Mouse (Mus musculus): Measurements from ENCODE around the gene Psmc6. TPM values are rescaled to one million over a fixed set of nuclear protein-coding genes. Genes with fewer than 3 reads are reported as not detected.
A peak's percentile ranks its signal among the peaks of the same experiment; 100 is the strongest.

Gene Psmc6
- total and polyA plus RNA-seq, 3 experiments, result 125 to 270 (median 208) TPM

DNA sequence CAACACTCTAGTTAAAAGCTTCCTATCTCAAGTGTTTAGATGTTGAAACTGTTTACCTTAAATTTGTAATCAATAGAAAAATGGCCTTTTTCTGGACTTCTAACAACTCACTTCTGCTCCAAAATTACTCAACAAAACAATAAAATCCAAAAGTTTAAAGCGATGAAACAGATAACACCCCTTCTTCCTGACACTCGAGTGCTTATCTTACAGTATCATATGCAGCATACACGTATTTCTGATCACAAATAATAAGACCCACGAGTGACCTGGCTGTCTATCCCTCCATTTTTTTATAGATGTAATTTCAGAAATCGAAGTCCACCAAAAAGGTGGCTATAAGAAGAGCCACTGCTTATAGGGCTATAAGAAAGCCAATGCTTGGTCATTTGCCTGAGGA, 12.7 kb upstream of the Psmc6 start:
- Histone ChIP-seq H3K27me3 (ENCODE audit: control insufficient read depth in 1 of 2, insufficient read depth in 2 of 2, low read length in 2 of 2) (no peaks in the 10 kb centered on the region), H3K9me3 (replicated peaks; ENCODE audit: insufficient read depth, low read length) (no peaks in the 10 kb centered on the region), H3K79me2 (ENCODE audit: control insufficient read depth, insufficient read depth, low read length, poor library complexity) (peaks cover 61% of the 10 kb centered on the region), H3K4me3 (ENCODE audit: control insufficient read depth in 1 of 2, insufficient read depth in 1 of 2, low read depth in 2 of 2, low read length in 2 of 2) (peak overlapping the region; percentile 77 to 91), H3K36me3 (ENCODE audit: control insufficient read depth in 1 of 2, insufficient read depth in 2 of 2, low read length in 2 of 2) (peaks cover 9 to 37% of the 10 kb centered on the region in 2 experiments), H3K4me1 (ENCODE audit: control insufficient read depth in 1 of 2, insufficient read depth in 2 of 2, low read length in 2 of 2) (peaks cover 27 to 28% of the 10 kb centered on the region in 2 experiments), H3K27ac (ENCODE audit: control insufficient read depth, low read depth, low read length) (peak overlapping the region; percentile 96), H3K9ac (ENCODE audit: control insufficient read depth, low read depth, low read length, poor library complexity, severe bottlenecking) (peak overlapping the region; percentile 88)
- TF ChIP-seq ETS1 (IDR thresholded peaks at IDR 0.05; ENCODE audit: low read depth, low read length) (peak; percentile 55), NRF1 (IDR thresholded peaks at IDR 0.05; ENCODE audit: insufficient read depth, low read depth, low read length, poor library complexity, severe bottlenecking) (no peak), GATA1 (IDR thresholded peaks at IDR 0.05; ENCODE audit: low read depth, low read length) (peak; percentile 77), EP300 (IDR thresholded peaks at IDR 0.05; ENCODE audit: low read depth in 1 of 2, low read length in 2 of 2) (peak; percentile 4 to 16; a peak in 1 of 4 replicates), SIN3A (IDR thresholded peaks at IDR 0.05; ENCODE audit: low read length) (0 out of 2 replicates have a peak, but pooled peaks have one; percentile 49), UBTF (IDR thresholded peaks at IDR 0.05; ENCODE audit: borderline replicate concordance, insufficient read depth, low read depth, low read length) (no peak)
- no peak for DNase-seq (ENCODE audit: low read depth, low spot score)

DNA sequence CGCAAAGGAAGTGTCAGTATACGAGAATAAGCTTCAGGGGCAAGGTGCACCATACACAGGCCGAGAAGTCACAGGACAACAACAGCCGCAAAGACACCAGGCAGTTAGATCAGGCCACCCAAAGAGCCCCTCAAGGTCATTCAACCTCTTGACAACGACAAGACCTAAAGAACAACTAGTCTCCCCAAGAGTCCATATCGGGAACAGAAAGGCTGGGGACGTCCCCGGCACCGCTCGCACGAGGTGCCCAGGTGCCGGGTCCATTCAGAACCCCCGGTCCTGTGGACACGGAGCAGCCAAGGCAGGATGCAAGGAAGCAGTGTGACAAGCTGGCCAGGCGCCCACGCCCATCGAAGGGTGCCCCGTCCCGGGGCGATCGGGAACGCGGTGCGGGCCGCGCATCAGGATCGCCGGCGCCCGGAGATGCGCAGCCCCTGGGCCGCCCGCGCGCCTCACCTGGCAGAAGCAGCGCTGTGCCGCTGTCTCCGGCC, 11.6 kb upstream of the Psmc6 start:
- H3K36me3 ChIP-seq (ENCODE audit: control insufficient read depth in 1 of 2, insufficient read depth in 2 of 2, low read length in 2 of 2), result peaks cover 5 to 45% of the 10 kb centered on the region in 2 experiments; a peak in 3 of 4 replicates
- TF ChIP-seq NELFE (IDR thresholded peaks at IDR 0.05; ENCODE audit: low read depth, low read length), result no peak
- TF ChIP-seq ZKSCAN1 (IDR thresholded peaks at IDR 0.05; ENCODE audit: low read depth, low read length), result no peak
- no peak for TF ChIP-seq CHD2 (IDR thresholded peaks at IDR 0.05; ENCODE audit: low read length)
- no peak for TF ChIP-seq MAFK (IDR thresholded peaks at IDR 0.05; ENCODE audit: borderline replicate concordance, low read depth, low read length)
- TF ChIP-seq ZNF384 (IDR thresholded peaks at IDR 0.05; ENCODE audit: low read depth, low read length), result no peak
- no peak for TF ChIP-seq ZMIZ1 (IDR thresholded peaks at IDR 0.05; ENCODE audit: low read depth, low read length)
- no peak for TF ChIP-seq TCF12 (IDR thresholded peaks at IDR 0.05; ENCODE audit: low read depth, low read length)
- 0 out of 2 replicates have a peak, but pooled peaks have one; percentile 8 for TF ChIP-seq CHD1 (IDR thresholded peaks at IDR 0.05; ENCODE audit: low read depth, low read length)
- peak; percentile 54; the same call in 1 of the 2 replicates for TF ChIP-seq SIN3A (IDR thresholded peaks at IDR 0.05; ENCODE audit: low read length)
- TF ChIP-seq JUND (IDR thresholded peaks at IDR 0.05; ENCODE audit: low read depth, low read length), result no peak
- no peak for TF ChIP-seq POLR2AphosphoS5 (IDR thresholded peaks at IDR 0.05; ENCODE audit: borderline replicate concordance, low read depth, low read length)
- TF ChIP-seq GATA1 (IDR thresholded peaks at IDR 0.05; ENCODE audit: low read depth, low read length), result no peak
- no peak for TF ChIP-seq CTCF (IDR thresholded peaks at IDR 0.05 in 2 of 3, conservative IDR thresholded peaks at IDR 0.05 in 1 of 3; ENCODE audit: control insufficient read depth in 1 of 3, insufficient read depth in 1 of 3, low read depth in 2 of 3, low read length in 3 of 3, poor library complexity in 1 of 3, severe bottlenecking in 1 of 3)
- TF ChIP-seq RAD21 (IDR thresholded peaks at IDR 0.05; ENCODE audit: low read depth, low read length), result no peak
- 0 out of 2 replicates have a peak, but pooled peaks have one; percentile 8 for TF ChIP-seq MYC (IDR thresholded peaks at IDR 0.05; ENCODE audit: low read depth, low read length)
- no peak for TF ChIP-seq MAZ (IDR thresholded peaks at IDR 0.05; ENCODE audit: low read depth, low read length)
- TF ChIP-seq MYB (IDR thresholded peaks at IDR 0.05; ENCODE audit: low read depth, low read length), result no peak
- peak; percentile 35; the same call in 1 of the 2 replicates for TF ChIP-seq MXI1 (IDR thresholded peaks at IDR 0.05; ENCODE audit: low read depth, low read length)
- peak overlapping the region; percentile 88 for H3K9ac ChIP-seq (ENCODE audit: control insufficient read depth, low read depth, low read length, poor library complexity, severe bottlenecking)
- H3K79me2 ChIP-seq (ENCODE audit: control insufficient read depth, insufficient read depth, low read length, poor library complexity), result peaks cover 53% of the 10 kb centered on the region
- no peaks in the 10 kb centered on the region for H3K27me3 ChIP-seq (ENCODE audit: control insufficient read depth in 1 of 2, insufficient read depth in 2 of 2, low read length in 2 of 2)
- H3K9me3 ChIP-seq (replicated peaks; ENCODE audit: insufficient read depth, low read length), result no peaks in the 10 kb centered on the region
- peak overlapping the region; percentile 96 for H3K27ac ChIP-seq (ENCODE audit: control insufficient read depth, low read depth, low read length)
- DNase-seq (ENCODE audit: low read depth, low spot score), result peak; percentile 72
- peaks cover 33 to 34% of the 10 kb centered on the region in 2 experiments for H3K4me1 ChIP-seq (ENCODE audit: control insufficient read depth in 1 of 2, insufficient read depth in 2 of 2, low read length in 2 of 2)
- peak overlapping the region; percentile 77 to 91 for H3K4me3 ChIP-seq (ENCODE audit: control insufficient read depth in 1 of 2, insufficient read depth in 1 of 2, low read depth in 2 of 2, low read length in 2 of 2)
